Mouse (Mus musculus): Measurements from ENCODE around the gene Capn13. TPM values are rescaled to one million over a fixed set of nuclear protein-coding genes. Genes with fewer than 3 reads are reported as not detected.
A peak's percentile ranks its signal among the peaks of the same experiment; 100 is the strongest.

The Capn13 gene
- polyA plus RNA-seq, 1 experiment, result 0.10 TPM

- DNase-seq, result no peak
- no peaks in the 10 kb centered on the region for H3K4me1 ChIP-seq (ENCODE audit: control insufficient read depth, insufficient read depth, low read length)
- TF ChIP-seq CTCF (IDR thresholded peaks at IDR 0.05; ENCODE audit: borderline replicate concordance, insufficient read depth, low read depth, low read length), result no peak
- TF ChIP-seq POLR2A (IDR thresholded peaks at IDR 0.05; ENCODE audit: borderline replicate concordance, insufficient read depth, low read length), result no peak
- WGBS, result 92% methylated on average over 2 of the region's 2 CpGs
- no peak overlapping the region for H3K4me3 ChIP-seq (replicated peaks; ENCODE audit: insufficient read depth, low read depth, low read length)
- no peak overlapping the region for H3K27ac ChIP-seq (ENCODE audit: insufficient read depth, low read length)
- no peaks in the 10 kb centered on the region for H3K27me3 ChIP-seq (ENCODE audit: control insufficient read depth, insufficient read depth, low read length)
Observed at GRCm38 (mm10) chr17:73401272-73401671, 606 bp upstream of the Capn13 start.

- H3K27ac ChIP-seq (ENCODE audit: insufficient read depth, low read length), result no peak overlapping the region
- no peak for DNase-seq
- H3K27me3 ChIP-seq (ENCODE audit: control insufficient read depth, insufficient read depth, low read length), result no peaks in the 10 kb centered on the region
- H3K4me3 ChIP-seq (replicated peaks; ENCODE audit: insufficient read depth, low read depth, low read length), result no peak overlapping the region
- WGBS, result 69% methylated on average over 2 of the region's 2 CpGs
- H3K4me1 ChIP-seq (ENCODE audit: control insufficient read depth, insufficient read depth, low read length), result no peaks in the 10 kb centered on the region
- no peak for TF ChIP-seq CTCF (IDR thresholded peaks at IDR 0.05; ENCODE audit: borderline replicate concordance, insufficient read depth, low read depth, low read length)
- no peak for TF ChIP-seq POLR2A (IDR thresholded peaks at IDR 0.05; ENCODE audit: borderline replicate concordance, insufficient read depth, low read length)
Observed at GRCm38 (mm10) chr17:73399136-73399535, 1.5 kb downstream of the Capn13 start.

- DNase-seq, result no peak
- WGBS, result 88% methylated on average over 1 of the region's 1 CpGs
- no peak overlapping the region for H3K27ac ChIP-seq (ENCODE audit: insufficient read depth, low read length)
- peaks cover 9% of the 10 kb centered on the region; the same call in 1 of the 2 replicates for H3K4me1 ChIP-seq (ENCODE audit: control insufficient read depth, insufficient read depth, low read length)
- TF ChIP-seq POLR2A (IDR thresholded peaks at IDR 0.05; ENCODE audit: borderline replicate concordance, insufficient read depth, low read length) (no peak), CTCF (IDR thresholded peaks at IDR 0.05; ENCODE audit: borderline replicate concordance, insufficient read depth, low read depth, low read length) (no peak)
- no peak overlapping the region for H3K4me3 ChIP-seq (replicated peaks; ENCODE audit: insufficient read depth, low read depth, low read length)
- H3K27me3 ChIP-seq (ENCODE audit: control insufficient read depth, insufficient read depth, low read length), result no peaks in the 10 kb centered on the region
Observed at GRCm38 (mm10) chr17:73393361-73393760, 7.3 kb downstream of the Capn13 start.

GRCm38 (mm10) chr17:73391771-73392170 lies 8.9 kb downstream of the Capn13 start:
- peak; percentile 30 to 64 for DNase-seq
- 13% methylated on average over 4 of the region's 4 CpGs for WGBS

GRCm38 (mm10) chr17:73390191-73391089 lies 10.2 kb downstream of the Capn13 start:
- TF ChIP-seq CTCF (IDR thresholded peaks at IDR 0.05; ENCODE audit: borderline replicate concordance, insufficient read depth, low read depth, low read length) (no peak), POLR2A (IDR thresholded peaks at IDR 0.05; ENCODE audit: borderline replicate concordance, insufficient read depth, low read length) (no peak)
- peaks cover 9% of the 10 kb centered on the region; the same call in 1 of the 2 replicates for H3K4me1 ChIP-seq (ENCODE audit: control insufficient read depth, insufficient read depth, low read length)
- WGBS, result 66% methylated on average over 7 of the region's 7 CpGs
- H3K27ac ChIP-seq (ENCODE audit: insufficient read depth, low read length), result no peak overlapping the region
- H3K27me3 ChIP-seq (ENCODE audit: control insufficient read depth, insufficient read depth, low read length), result no peaks in the 10 kb centered on the region
- no peak for DNase-seq
- H3K4me3 ChIP-seq (replicated peaks; ENCODE audit: insufficient read depth, low read depth, low read length), result no peak overlapping the region

More at GRCm38 (mm10) chr17:73391771-73392170, 8.9 kb downstream of the Capn13 start:
- TF ChIP-seq POLR2A (IDR thresholded peaks at IDR 0.05; ENCODE audit: borderline replicate concordance, insufficient read depth, low read length) (no peak), CTCF (IDR thresholded peaks at IDR 0.05; ENCODE audit: borderline replicate concordance, insufficient read depth, low read depth, low read length) (no peak)
- Histone ChIP-seq H3K4me3 (replicated peaks; ENCODE audit: insufficient read depth, low read depth, low read length) (no peak overlapping the region), H3K4me1 (ENCODE audit: control insufficient read depth, insufficient read depth, low read length) (peaks cover 9% of the 10 kb centered on the region; the same call in 1 of the 2 replicates), H3K27me3 (ENCODE audit: control insufficient read depth, insufficient read depth, low read length) (no peaks in the 10 kb centered on the region), H3K27ac (ENCODE audit: insufficient read depth, low read length) (no peak overlapping the region)

- WGBS, result 74% methylated on average over 3 of the region's 3 CpGs
- no peak for TF ChIP-seq CTCF (IDR thresholded peaks at IDR 0.05; ENCODE audit: borderline replicate concordance, insufficient read depth, low read depth, low read length)
- Histone ChIP-seq H3K27me3 (ENCODE audit: control insufficient read depth, insufficient read depth, low read length) (no peaks in the 10 kb centered on the region), H3K4me1 (ENCODE audit: control insufficient read depth, insufficient read depth, low read length) (peaks cover 9% of the 10 kb centered on the region; the same call in 1 of the 2 replicates), H3K27ac (ENCODE audit: insufficient read depth, low read length) (no peak overlapping the region), H3K4me3 (replicated peaks; ENCODE audit: insufficient read depth, low read depth, low read length) (no peak overlapping the region)
- no peak for DNase-seq
Observed at GRCm38 (mm10) chr17:73389336-73389735, 11.3 kb downstream of the Capn13 start.

GRCm38 (mm10) chr17:73386581-73386980 lies 14.1 kb downstream of the Capn13 start:
- H3K27ac ChIP-seq (ENCODE audit: insufficient read depth, low read length), result no peak overlapping the region
- DNase-seq, result no peak
- H3K4me3 ChIP-seq (replicated peaks; ENCODE audit: insufficient read depth, low read depth, low read length), result no peak overlapping the region
- H3K27me3 ChIP-seq (ENCODE audit: control insufficient read depth, insufficient read depth, low read length), result no peaks in the 10 kb centered on the region
- no peak for TF ChIP-seq POLR2A (IDR thresholded peaks at IDR 0.05; ENCODE audit: borderline replicate concordance, insufficient read depth, low read length)
- TF ChIP-seq CTCF (IDR thresholded peaks at IDR 0.05; ENCODE audit: borderline replicate concordance, insufficient read depth, low read depth, low read length), result no peak
- peaks cover 4% of the 10 kb centered on the region; the same call in 1 of the 2 replicates for H3K4me1 ChIP-seq (ENCODE audit: control insufficient read depth, insufficient read depth, low read length)
- 71% methylated on average over 2 of the region's 2 CpGs for WGBS

GRCm38 (mm10) chr17:73385940-73386339 lies 14.7 kb downstream of the Capn13 start:
- Histone ChIP-seq H3K27ac (ENCODE audit: insufficient read depth, low read length) (no peak overlapping the region), H3K4me3 (replicated peaks; ENCODE audit: insufficient read depth, low read depth, low read length) (no peak overlapping the region), H3K27me3 (ENCODE audit: control insufficient read depth, insufficient read depth, low read length) (no peaks in the 10 kb centered on the region), H3K4me1 (ENCODE audit: control insufficient read depth, insufficient read depth, low read length) (0 out of 2 replicates have a peak, but pooled peaks cover 2% of the 10 kb centered on the region)
- TF ChIP-seq POLR2A (IDR thresholded peaks at IDR 0.05; ENCODE audit: borderline replicate concordance, insufficient read depth, low read length), result no peak
- TF ChIP-seq CTCF (IDR thresholded peaks at IDR 0.05; ENCODE audit: borderline replicate concordance, insufficient read depth, low read depth, low read length), result no peak
- 66% methylated on average over 3 of the region's 3 CpGs for WGBS
- no peak for DNase-seq

Measured in cerebellum, adult 2 months (tissue).